Mouse (Mus musculus) spleen, adult 2 months (tissue): ENCODE measurements around the gene Ddx50. TPM values are rescaled to one million over a fixed set of nuclear protein-coding genes. Genes with fewer than 3 reads are reported as not detected.

Experiments used
- DNase-seq, 2 experiments: peaks; one replicate each; pipeline versions ENCODE4 v3.0.0 to v3.0.0-alpha.2; 2012 to 2021; ENCODE audit warnings: low spot score in 2 of 2, low read depth in 1 of 2
- H3K27ac ChIP-seq: fragments of 200-500 bp; 2 replicates; pipeline ENCODE4 v1.5.1; 2012; ENCODE audit warnings: low read length, inconsistent platforms; ENCODE audit not compliant: insufficient read depth
- H3K27me3 ChIP-seq: fragments of 200-500 bp; 2 replicates; pipeline ENCODE4 v1.6.1; 2012; ENCODE audit warnings: mild to moderate bottlenecking, moderate library complexity, low read length, inconsistent platforms; ENCODE audit not compliant: control insufficient read depth, insufficient read depth
- H3K36me3 ChIP-seq: fragments of 200-500 bp; 2 replicates; pipeline ENCODE4 v1.6.1; 2012; ENCODE audit warnings: mild to moderate bottlenecking, low read length, inconsistent platforms; ENCODE audit not compliant: control insufficient read depth, insufficient read depth
- H3K4me1 ChIP-seq: fragments of 200-500 bp; 2 replicates; pipeline ENCODE4 v1.6.1; 2011; ENCODE audit warnings: inconsistent platforms; ENCODE audit not compliant: control insufficient read depth, insufficient read depth, insufficient read length
- H3K4me3 ChIP-seq: fragments of 200-500 bp; 2 replicates; pipeline ENCODE4 v1.5.1; 2011; ENCODE audit warnings: mild to moderate bottlenecking, inconsistent platforms; ENCODE audit not compliant: insufficient read depth, insufficient read length; ENCODE audit errors: extremely low read depth
- CTCF ChIP-seq: fragments of 200-500 bp; IDR thresholded peaks from 2 replicates; pipeline ENCODE4 v1.5.1; 2011; ENCODE audit warnings: mild to moderate bottlenecking, inconsistent platforms; ENCODE audit not compliant: insufficient read depth, insufficient read length, insufficient replicate concordance; ENCODE audit errors: extremely low read depth
- POLR2A ChIP-seq: fragments of 200-500 bp; IDR thresholded peaks from 2 replicates; pipeline ENCODE4 v1.6.1; 2011; ENCODE audit warnings: low read depth, low read length, inconsistent platforms
- WGBS: fragments of 180-500 bp; shearing (Covaris S2); methylation state at CpG from one replicate; pipeline ENCODE4 v1.1.7; 2018; 5-methylcytosine and 5-hydroxymethylcytosine counted together
- polyA plus RNA-seq: library from polyadenylated mRNA; depleted of rRNA; stranded (reverse); fragments of >200 nt; gene quantifications from 2 replicates; pipeline ENCODE4 v1.2.3, GENCODE M21; 2012

The Ddx50 gene
- polyA plus RNA-seq, 1 experiment = 6.1 TPM

DNA sequence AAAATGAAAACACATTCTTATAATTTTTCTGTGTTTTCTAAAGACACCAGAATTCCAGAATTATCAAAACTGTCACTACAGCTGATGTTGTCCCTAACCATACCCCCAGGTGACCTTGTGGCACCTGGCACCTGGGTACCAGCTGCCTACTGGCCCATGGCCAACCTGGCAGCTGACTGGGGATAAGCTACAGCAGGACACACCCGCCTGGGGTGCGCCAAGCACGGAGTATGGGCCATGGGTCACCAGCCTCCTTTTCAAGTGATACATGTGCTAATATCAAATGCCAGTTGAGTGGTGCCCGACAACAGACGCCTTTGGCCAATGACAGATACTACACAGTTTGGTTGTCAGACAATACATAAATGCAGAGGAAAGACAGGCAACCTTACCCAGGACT lies 26.3 kb upstream of the Ddx50 start:
- no peak overlapping the region for H3K27ac ChIP-seq

DNA sequence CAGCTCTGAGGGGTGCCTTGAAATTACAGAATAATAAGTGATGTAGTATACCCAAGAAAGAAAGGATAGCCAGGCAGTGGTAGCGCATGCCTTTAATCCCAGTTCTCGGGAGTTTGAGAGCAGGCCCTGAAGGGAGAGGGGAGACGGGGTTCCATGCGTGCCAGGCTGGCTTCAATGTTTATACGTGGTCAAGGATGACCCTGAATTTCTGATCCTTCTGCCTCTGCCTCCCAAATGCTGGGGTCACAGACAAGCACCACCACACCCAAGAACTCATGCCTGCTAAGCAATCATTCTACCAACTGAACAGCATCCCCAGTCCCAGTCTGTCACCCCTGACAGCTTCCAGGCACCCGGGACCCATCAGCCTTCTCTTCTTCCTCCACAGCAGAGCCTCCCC lies 25.2 kb upstream of the Ddx50 start:
- TF ChIP-seq POLR2A (no peak), CTCF (no peak)
- H3K27ac ChIP-seq = no peak overlapping the region
- WGBS = 88% methylated on average over 6 of the region's 6 CpGs

More for the DNA sequence above, 26.3 kb upstream of the Ddx50 start:
- H3K27me3 ChIP-seq = no peaks in the 10 kb centered on the region
- TF ChIP-seq POLR2A (no peak), CTCF (no peak)
- WGBS = 87% methylated on average over 5 of the region's 5 CpGs
- no peaks in the 10 kb centered on the region for H3K4me1 ChIP-seq
- no peak overlapping the region for H3K4me3 ChIP-seq
- no peak for DNase-seq
- H3K36me3 ChIP-seq = no peaks in the 10 kb centered on the region

DNA sequence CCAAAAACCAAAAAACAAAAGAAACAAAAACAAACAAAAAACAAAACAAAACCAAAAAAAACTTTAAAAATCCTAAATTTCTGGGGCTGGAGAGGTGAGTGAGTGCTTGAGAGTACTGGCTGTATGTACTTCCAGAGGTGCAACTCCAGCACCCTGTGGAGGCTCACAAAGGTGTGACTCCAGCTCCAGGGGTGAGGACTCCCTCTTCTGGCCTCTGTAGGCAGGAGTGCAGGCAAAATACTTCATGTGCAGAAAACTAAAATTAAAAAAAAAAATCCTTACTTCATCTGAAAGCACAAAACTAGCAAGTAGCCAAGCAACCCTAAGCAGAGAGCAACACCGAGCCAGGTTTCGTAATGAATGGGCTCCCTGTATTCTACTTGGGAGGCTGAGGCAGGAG lies 21.3 kb upstream of the Ddx50 start:
- Histone ChIP-seq H3K36me3 (no peaks in the 10 kb centered on the region), H3K4me1 (no peaks in the 10 kb centered on the region), H3K4me3 (no peak overlapping the region), H3K27ac (no peak overlapping the region), H3K27me3 (no peaks in the 10 kb centered on the region)
- DNase-seq = no peak
- WGBS = 91% methylated on average over 2 of the region's 2 CpGs
- TF ChIP-seq POLR2A (no peak), CTCF (no peak)

More for the DNA sequence above, 25.2 kb upstream of the Ddx50 start:
- no peak for DNase-seq
- no peaks in the 10 kb centered on the region for H3K4me1 ChIP-seq
- no peak overlapping the region for H3K4me3 ChIP-seq
- no peaks in the 10 kb centered on the region for H3K27me3 ChIP-seq
- no peaks in the 10 kb centered on the region for H3K36me3 ChIP-seq

DNA sequence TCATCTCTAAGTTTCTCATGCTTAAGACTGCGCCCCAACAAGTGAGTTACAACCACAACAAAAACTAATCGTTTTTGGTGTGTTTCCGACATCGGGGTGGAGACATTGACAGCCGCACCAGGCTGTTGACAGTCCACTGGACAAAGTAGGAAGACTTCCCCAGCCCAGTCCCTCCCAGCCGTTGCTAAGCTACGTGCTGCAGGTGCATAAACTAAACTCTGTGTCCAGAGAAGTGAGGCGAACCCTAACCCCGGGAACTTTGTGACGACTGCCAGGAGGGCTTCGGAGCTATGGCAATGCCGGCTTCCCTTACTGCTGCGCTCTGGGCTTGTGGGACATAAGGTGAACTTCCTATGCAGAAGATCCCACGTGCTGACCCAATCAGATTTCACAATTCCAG lies 18.2 kb upstream of the Ddx50 start:
- TF ChIP-seq CTCF (no peak), POLR2A (no peak)
- Histone ChIP-seq H3K4me3 (no peak overlapping the region), H3K27me3 (no peaks in the 10 kb centered on the region), H3K27ac (no peak overlapping the region), H3K4me1 (peaks cover 7% of the 10 kb centered on the region; the same call in 1 of the 2 replicates), H3K36me3 (no peaks in the 10 kb centered on the region)
- 90% methylated on average over 14 of the region's 14 CpGs for WGBS
- no peak for DNase-seq

DNA sequence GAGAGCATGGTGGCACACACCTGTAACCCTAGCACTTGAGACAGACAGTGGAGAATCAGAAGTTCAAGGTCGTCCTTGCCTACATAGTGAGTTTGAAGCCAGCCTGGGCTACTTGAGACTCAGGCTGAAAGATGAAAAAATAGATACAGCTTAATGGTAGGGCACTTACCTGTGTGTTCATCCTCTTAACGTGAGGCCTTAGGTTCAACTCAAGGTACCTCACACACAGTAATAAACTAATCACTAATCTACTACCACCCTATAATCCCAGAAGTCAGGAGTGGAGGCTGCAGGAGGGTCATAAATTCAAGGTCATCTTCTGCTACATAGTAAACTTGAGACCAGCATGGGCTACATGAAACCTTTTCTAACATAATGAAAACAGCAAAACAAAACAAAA lies 17.4 kb upstream of the Ddx50 start:
- no peak for DNase-seq
- no peak for TF ChIP-seq CTCF
- Histone ChIP-seq H3K36me3 (no peaks in the 10 kb centered on the region), H3K4me3 (no peak overlapping the region), H3K4me1 (peaks cover 7% of the 10 kb centered on the region; the same call in 1 of the 2 replicates), H3K27me3 (no peaks in the 10 kb centered on the region), H3K27ac (no peak overlapping the region)
- 91% methylated on average over 2 of the region's 2 CpGs for WGBS

DNA sequence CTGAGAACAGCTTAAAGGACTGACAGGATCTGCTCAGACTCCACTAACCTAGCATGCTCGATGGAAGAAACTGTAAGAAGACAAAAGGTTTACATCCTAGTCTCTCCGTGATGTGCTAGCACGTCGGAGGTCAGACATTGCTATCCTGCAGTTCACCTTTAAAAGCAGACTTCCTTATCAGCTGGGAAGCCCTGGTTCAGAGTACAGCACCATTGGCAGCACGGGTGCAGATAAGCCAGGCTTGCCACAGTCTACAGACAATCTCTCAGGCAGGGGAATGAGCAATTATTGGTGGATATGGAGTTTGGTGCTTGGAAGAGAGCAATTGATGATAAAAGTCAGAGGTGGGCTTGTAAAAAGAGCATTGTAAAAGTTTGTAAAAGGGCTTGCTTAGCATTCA lies 17.0 kb upstream of the Ddx50 start:
- DNase-seq = no peak
- WGBS = 77% methylated on average over 5 of the region's 5 CpGs
- Histone ChIP-seq H3K4me1 (peaks cover 7% of the 10 kb centered on the region; the same call in 1 of the 2 replicates), H3K27me3 (no peaks in the 10 kb centered on the region), H3K4me3 (no peak overlapping the region), H3K36me3 (no peaks in the 10 kb centered on the region), H3K27ac (no peak overlapping the region)
- TF ChIP-seq CTCF (no peak), POLR2A (no peak)

DNA sequence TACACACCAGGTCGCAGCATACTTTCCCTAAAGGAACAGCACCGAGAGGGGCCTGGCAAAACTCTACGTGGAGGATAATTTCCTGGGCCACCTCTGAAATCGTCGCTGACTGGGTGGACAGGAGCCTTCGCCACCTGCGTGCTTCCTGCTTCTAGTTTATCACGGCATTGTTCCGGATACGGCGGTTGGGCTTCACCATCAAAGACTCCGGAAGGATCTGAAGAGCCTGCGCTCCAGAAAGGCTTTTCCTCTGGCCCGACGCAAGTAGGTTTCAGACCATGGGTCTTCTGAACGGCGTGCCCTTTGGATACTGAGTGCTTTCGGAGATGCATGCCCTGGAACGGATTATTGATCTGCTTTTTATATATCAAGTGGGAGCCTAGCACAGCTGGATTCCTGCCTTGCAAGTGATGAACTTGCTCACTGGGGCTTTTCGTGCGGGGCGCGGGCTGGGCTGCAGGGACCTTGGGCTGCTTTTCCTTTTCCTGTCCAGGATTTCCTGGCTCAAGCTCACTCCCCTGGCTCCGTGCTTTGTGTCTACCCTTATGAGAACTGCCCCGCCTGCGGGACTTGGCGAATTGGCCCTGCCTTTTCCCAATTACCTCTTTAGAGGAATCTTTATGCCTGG lies 14.1 kb upstream of the Ddx50 start:
- H3K36me3 ChIP-seq = no peaks in the 10 kb centered on the region
- peak overlapping the region; percentile 59 for H3K4me3 ChIP-seq
- peaks cover 7% of the 10 kb centered on the region; the same call in 1 of the 2 replicates for H3K4me1 ChIP-seq
- 5% methylated on average over 27 of the region's 27 CpGs for WGBS
- TF ChIP-seq POLR2A = no peak
- TF ChIP-seq CTCF = no peak
- peak in 1 of 2 experiments; percentile 51 for DNase-seq
- H3K27ac ChIP-seq = peak overlapping the region; percentile 24; the same call in 1 of the 2 replicates
- H3K27me3 ChIP-seq = no peaks in the 10 kb centered on the region
